ENCODE assay signal across 8 mouse cellular contexts in genomic region chr6:22355396-22356085, GRCm38 (mm10). TPM values are rescaled to one million over a fixed set of nuclear protein-coding genes. Genes with fewer than 3 reads are reported as not detected.
A peak's percentile ranks its signal among the peaks of the same experiment; 100 is the strongest.
DNase-seq lines count a peak whose midpoint lies in the region; ATAC-seq lines count a peak whose summit lies in the region.

No protein-coding gene starts in this region.

- intact Hi-C loops in heart, postnatal 36 days (cut with DNase I): loop anchor here (1.0 kb wide), 1 partner anchor 29 kb away; no protein-coding TSS in a partner anchor

- peak overlapping the region; percentile 85 for H3K9ac ChIP-seq in limb, embryonic 15.5 days

- peak overlapping the region; percentile 73 for H3K4me3 ChIP-seq in heart, embryonic 10.5 days
- H3K4me3 ChIP-seq in forebrain, embryonic 10.5 days: peak overlapping the region; percentile 84
- peak overlapping the region; percentile 82 for H3K4me3 ChIP-seq in limb, embryonic 15.5 days

- H3K4me2 ChIP-seq in limb, embryonic 15.5 days: peak overlapping the region; percentile 63

- no peak for DNase-seq in heart, embryonic 10.5 days (ENCODE audit: low spot score)
- DNase-seq in heart, postnatal 36 days: no peak
- peak; percentile 29 for DNase-seq in 416B (ENCODE audit: low read depth)
- DNase-seq in forebrain, embryonic 10.5 days (ENCODE audit: extremely low spot score, low spot score): no peak
- no peak for DNase-seq in right cerebral cortex, postnatal 10 days (ENCODE audit: low spot score in 2 of 2)
- DNase-seq in ovary, postnatal 14 days (ENCODE audit: low spot score): no peak
- no peak for DNase-seq in natural killer cell, adult 2 months (ENCODE audit: low spot score in 2 of 2)

- H3K4me1 ChIP-seq in heart, embryonic 10.5 days: peaks cover 13% of the 10 kb centered on the region
- H3K4me1 ChIP-seq in forebrain, embryonic 10.5 days: peaks cover 41% of the 10 kb centered on the region
- H3K4me1 ChIP-seq in limb, embryonic 15.5 days: peaks cover 13% of the 10 kb centered on the region; the same call in 1 of the 2 replicates

- no peaks in the 10 kb centered on the region for H3K36me3 ChIP-seq in heart, embryonic 10.5 days
- H3K36me3 ChIP-seq in forebrain, embryonic 10.5 days (replicated peaks): no peaks in the 10 kb centered on the region
- H3K36me3 ChIP-seq in limb, embryonic 15.5 days: no peaks in the 10 kb centered on the region

- H3K27ac ChIP-seq in heart, embryonic 10.5 days: peak overlapping the region; percentile 95
- H3K27ac ChIP-seq in forebrain, embryonic 10.5 days: peak overlapping the region; percentile 93
- H3K27ac ChIP-seq in limb, embryonic 15.5 days: peak overlapping the region; percentile 83

- no peaks in the 10 kb centered on the region for H3K27me3 ChIP-seq in heart, embryonic 10.5 days (ENCODE audit: insufficient read depth, poor library complexity, severe bottlenecking)
- no peaks in the 10 kb centered on the region for H3K27me3 ChIP-seq in forebrain, embryonic 10.5 days (ENCODE audit: poor library complexity, severe bottlenecking)
- no peaks in the 10 kb centered on the region for H3K27me3 ChIP-seq in limb, embryonic 15.5 days

- no peak; the same call in none of the 2 replicates for ATAC-seq in limb, embryonic 15.5 days (ENCODE audit: insufficient number of reproducible peaks, low FRiP score, low TSS enrichment, low read depth)

- H3K9me3 ChIP-seq in heart, embryonic 10.5 days: no peaks in the 10 kb centered on the region; the same call in 1 of the 2 replicates
- H3K9me3 ChIP-seq in forebrain, embryonic 10.5 days: peaks cover 3% of the 10 kb centered on the region; the same call in 1 of the 2 replicates
- no peaks in the 10 kb centered on the region for H3K9me3 ChIP-seq in limb, embryonic 15.5 days

- 2% methylated on average over 61 of the region's 62 CpGs for WGBS in heart, embryonic 10.5 days
- 2% methylated on average over 60 of the region's 62 CpGs for WGBS in forebrain, embryonic 10.5 days
- 2% methylated on average over 48 of the region's 62 CpGs for WGBS in limb, embryonic 15.5 days

RNA-seq across cellular contexts. Expression of gene Fam3c, which starts 0.5 kb away (rescaled TPM):
- 34.3 and 48.2 TPM in 2 replicates for polyA plus RNA-seq in heart, embryonic 10.5 days (2016; fragmentation: Nextera tagmentation; extraction: Ambion mirVana)
- 10 to 100 TPM; 25.5 to 25.6 TPM for total RNA-seq in heart, postnatal 36 days (2021)
- polyA plus RNA-seq in forebrain, embryonic 10.5 days (2016; fragmentation: Nextera tagmentation; extraction: Ambion mirVana): 31.8 and 33.4 TPM in 2 replicates
- polyA plus RNA-seq in limb, embryonic 15.5 days (2015; fragmentation: Nextera tagmentation; extraction: Ambion mirVana): 64.3 and 64.4 TPM in 2 replicates
